Mouse (Mus musculus) intestine, embryonic 14.5 days (tissue): ENCODE results near the gene Prcp. TPM values are rescaled to one million over a fixed set of nuclear protein-coding genes. Genes with fewer than 3 reads are reported as not detected.

ENCODE experiments used
- ATAC-seq: fragments of 200-750 bp; cut with Nextera tagmentation; replicated peaks from 2 replicates; pipeline ENCODE4 v1.8.0; 2017; ENCODE audit warnings: low read depth, moderate number of reproducible peaks, moderate TSS enrichment, moderate library complexity; ENCODE audit not compliant: low FRiP score, low TSS enrichment
- DNase-seq: peaks from one replicate; pipeline ENCODE4 v3.0.0-alpha.2; 2018; ENCODE audit warnings: low spot score
- H3K27ac ChIP-seq: fragments of 300-500 bp; sonication (generic); 2 replicates; pipeline ENCODE4 v1.5.1; 2014; ENCODE audit warnings: low read depth, mild to moderate bottlenecking, control low read depth
- H3K27me3 ChIP-seq: fragments of 300-500 bp; sonication (generic); replicated peaks from 2 replicates; pipeline ENCODE4 v1.6.1; 2014; ENCODE audit warnings: low read length, control low read depth; ENCODE audit not compliant: control insufficient read depth, insufficient read depth
- H3K36me3 ChIP-seq: fragments of 300-500 bp; sonication (generic); 2 replicates; pipeline ENCODE4 v1.6.1; 2014; ENCODE audit warnings: low read length, control low read depth; ENCODE audit not compliant: control insufficient read depth, insufficient read depth
- H3K4me1 ChIP-seq: fragments of 300-500 bp; sonication (generic); replicated peaks from 2 replicates; pipeline ENCODE4 v1.6.1; 2014; ENCODE audit warnings: low read length, control low read depth, mixed read lengths; ENCODE audit not compliant: control insufficient read depth, insufficient read depth
- H3K4me2 ChIP-seq: fragments of 300-500 bp; sonication (generic); 2 replicates; pipeline ENCODE4 v1.6.1; 2014; ENCODE audit warnings: low read length
- H3K4me3 ChIP-seq: fragments of 300-500 bp; sonication (generic); 2 replicates; pipeline ENCODE4 v1.5.1; 2014; ENCODE audit warnings: low read depth, low read length, control low read depth, mixed read lengths
- H3K9ac ChIP-seq: fragments of 300-500 bp; sonication (generic); 2 replicates; pipeline ENCODE4 v1.6.1; 2014; ENCODE audit warnings: mild to moderate bottlenecking, low read length
- H3K9me3 ChIP-seq: fragments of 300-500 bp; sonication (generic); 2 replicates; pipeline ENCODE4 v1.6.1; 2016; ENCODE audit warnings: low read length, control low read depth; ENCODE audit not compliant: control insufficient read depth
- WGBS: fragments of 180-500 bp; shearing (Covaris S2); extraction: QIAGEN DNeasy Blood & Tissue Kit; methylation state at CpG from one replicate; pipeline ENCODE4 v1.1.7; 2014; 5-methylcytosine and 5-hydroxymethylcytosine counted together
- polyA plus RNA-seq: library from polyadenylated mRNA; unstranded; fragments of >200 nt; fragmentation: Nextera tagmentation; extraction: Ambion mirVana; gene quantifications from 2 replicates; pipeline ENCODE4 v1.2.1, GENCODE M21; 2014

Gene Prcp
- 20.5 and 23.6 TPM in 2 replicates for polyA plus RNA-seq

GRCm38 (mm10) chr7:92874116-92874675 lies at the start of gene Prcp, which contains the start of gene Ddias:
Gene Prcp, plus strand, starts transcription at chr7:92874470.
Gene Ddias, minus strand, starts transcription at chr7:92874247.
- WGBS = under 1% methylated on average over 53 of the region's 53 CpGs
- Histone ChIP-seq H3K4me1 (peaks cover 11% of the 10 kb centered on the region; the same call in 1 of the 2 replicates), H3K27me3 (no peaks in the 10 kb centered on the region), H3K4me3 (peak within 1 kb of the TSS; percentile 74), H3K9ac (peak within 1 kb of the TSS; percentile 79), H3K27ac (peak within 1 kb of the TSS; percentile 98), H3K4me2 (peak within 1 kb of the TSS; percentile 77), H3K36me3 (no peaks in the 10 kb centered on the region; the same call in 1 of the 2 replicates), H3K9me3 (no peaks in the 10 kb centered on the region)
- DNase-seq (peak; percentile 99), ATAC-seq (peak; percentile 87)

DNA sequence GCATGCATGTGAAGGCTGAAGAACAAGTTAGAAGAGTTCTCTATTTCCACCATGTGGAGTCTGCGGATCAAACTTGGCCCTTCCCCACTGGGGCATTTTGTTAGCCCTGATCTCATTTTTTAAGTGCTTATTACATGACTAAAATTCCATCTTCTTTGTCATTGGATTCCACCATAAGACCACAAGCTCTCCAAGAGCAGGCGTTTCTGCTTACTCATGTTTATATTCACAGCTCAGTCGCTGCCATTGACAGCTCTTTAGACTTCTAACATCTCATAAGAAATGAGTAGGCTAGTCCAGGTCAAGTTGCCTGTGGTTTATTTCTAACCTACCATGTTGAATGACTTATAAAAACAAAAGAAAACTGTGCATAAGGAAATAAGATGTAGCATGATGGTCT lies 48.0 kb upstream of the Prcp start:
- Histone ChIP-seq H3K27me3 (no peaks in the 10 kb centered on the region), H3K9ac (no peak overlapping the region), H3K4me3 (no peak overlapping the region), H3K9me3 (no peaks in the 10 kb centered on the region), H3K4me2 (no peak overlapping the region), H3K36me3 (no peaks in the 10 kb centered on the region), H3K4me1 (peaks cover 16% of the 10 kb centered on the region), H3K27ac (no peak overlapping the region)
- DNase-seq (no peak), ATAC-seq (no peak)
- WGBS = 77% methylated on average over 3 of the region's 3 CpGs

GRCm38 (mm10) chr7:92827981-92828380 lies 46.3 kb upstream of the Prcp start:
- H3K4me3 ChIP-seq = no peak overlapping the region
- no peak for DNase-seq
- no peaks in the 10 kb centered on the region for H3K9me3 ChIP-seq
- H3K36me3 ChIP-seq = peaks cover 5% of the 10 kb centered on the region; the same call in 1 of the 2 replicates
- no peak overlapping the region for H3K9ac ChIP-seq
- no peaks in the 10 kb centered on the region for H3K27me3 ChIP-seq
- no peak for ATAC-seq
- 55% methylated on average over 3 of the region's 3 CpGs for WGBS
- no peak overlapping the region for H3K27ac ChIP-seq
- no peaks in the 10 kb centered on the region; the same call in 1 of the 2 replicates for H3K4me1 ChIP-seq
- no peak overlapping the region for H3K4me2 ChIP-seq

DNA sequence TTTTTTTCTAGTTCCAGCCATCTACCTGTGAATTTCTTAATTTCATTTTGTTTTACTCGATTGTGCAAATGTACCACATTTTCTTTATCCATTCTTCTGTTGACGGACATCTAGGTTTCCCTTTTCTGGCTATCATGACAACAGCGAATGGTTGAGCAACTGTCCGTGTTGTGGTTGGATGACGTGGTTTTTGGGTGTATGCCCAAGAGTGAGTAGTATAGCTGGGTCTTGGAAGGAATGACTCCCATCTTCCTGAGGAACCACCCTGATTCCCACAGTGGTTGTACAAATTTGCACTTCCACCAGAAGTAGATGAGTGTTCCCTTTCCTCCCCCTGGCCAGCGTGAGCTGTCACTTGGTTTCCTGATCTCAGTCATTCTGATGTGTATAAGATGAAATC lies 41.9 kb upstream of the Prcp start:
- Histone ChIP-seq H3K36me3 (peaks cover 13% of the 10 kb centered on the region), H3K9me3 (no peaks in the 10 kb centered on the region), H3K27me3 (no peaks in the 10 kb centered on the region), H3K27ac (no peak overlapping the region), H3K9ac (no peak overlapping the region), H3K4me2 (no peak overlapping the region), H3K4me1 (no peaks in the 10 kb centered on the region), H3K4me3 (no peak overlapping the region)
- DNase-seq (no peak), ATAC-seq (no peak)
- WGBS = 93% methylated on average over 6 of the region's 6 CpGs

DNA sequence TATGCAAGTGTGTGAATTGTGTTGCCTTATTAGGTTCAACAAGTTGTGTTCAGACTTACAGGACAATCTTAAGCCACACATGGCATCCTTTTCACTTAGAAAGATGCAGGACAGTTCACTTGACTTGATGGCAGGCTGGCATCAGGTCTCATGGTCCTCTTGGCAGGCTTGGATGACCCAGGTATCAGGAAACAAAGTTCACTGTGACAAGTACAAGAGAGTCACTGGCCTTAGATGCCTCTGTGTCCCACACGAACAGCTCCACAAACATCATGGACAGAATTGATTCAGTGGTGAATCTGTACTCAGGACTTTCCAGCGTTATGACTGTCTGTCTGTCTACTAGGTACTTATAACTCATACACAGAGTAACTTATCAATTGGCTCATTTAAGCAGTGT lies 39.9 kb upstream of the Prcp start:
- H3K4me2 ChIP-seq = no peak overlapping the region
- no peaks in the 10 kb centered on the region for H3K27me3 ChIP-seq
- peaks cover 15% of the 10 kb centered on the region for H3K36me3 ChIP-seq
- H3K27ac ChIP-seq = no peak overlapping the region
- DNase-seq (no peak), ATAC-seq (no peak)
- H3K4me3 ChIP-seq = no peak overlapping the region
- H3K9me3 ChIP-seq = no peaks in the 10 kb centered on the region
- WGBS = 87% methylated on average over 2 of the region's 2 CpGs
- H3K4me1 ChIP-seq = no peaks in the 10 kb centered on the region
- no peak overlapping the region for H3K9ac ChIP-seq

DNA sequence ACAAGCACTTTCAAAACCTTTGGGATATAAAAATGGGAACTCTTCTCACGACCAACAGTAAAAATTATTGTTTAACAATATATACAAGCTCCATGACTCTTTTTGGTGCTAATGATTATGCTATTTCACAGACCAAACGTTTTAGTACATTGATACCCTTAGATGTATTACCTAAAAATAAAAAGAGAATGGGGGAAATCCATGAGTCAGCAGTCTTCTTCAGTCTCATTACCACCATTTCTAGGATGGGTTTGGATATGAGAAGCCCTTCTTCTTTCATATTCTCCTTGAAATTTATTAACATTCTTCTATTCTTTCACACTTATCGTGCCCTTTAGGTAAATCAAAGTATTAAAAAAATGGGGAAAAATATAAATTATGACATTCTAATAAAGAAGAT lies 37.8 kb upstream of the Prcp start:
- Histone ChIP-seq H3K27ac (no peak overlapping the region), H3K27me3 (no peaks in the 10 kb centered on the region), H3K4me2 (no peak overlapping the region), H3K36me3 (peaks cover 15% of the 10 kb centered on the region), H3K4me1 (no peaks in the 10 kb centered on the region), H3K9ac (no peak overlapping the region), H3K9me3 (no peaks in the 10 kb centered on the region), H3K4me3 (no peak overlapping the region)
- no peak for ATAC-seq
- DNase-seq = no peak
- 79% methylated on average over 3 of the region's 3 CpGs for WGBS

GRCm38 (mm10) chr7:92837226-92837625 lies 37.0 kb upstream of the Prcp start:
- Histone ChIP-seq H3K9me3 (no peaks in the 10 kb centered on the region), H3K27ac (no peak overlapping the region), H3K36me3 (peaks cover 10% of the 10 kb centered on the region), H3K27me3 (no peaks in the 10 kb centered on the region), H3K4me3 (no peak overlapping the region), H3K9ac (no peak overlapping the region), H3K4me2 (no peak overlapping the region), H3K4me1 (no peaks in the 10 kb centered on the region)
- WGBS = 87% methylated on average over 11 of the region's 11 CpGs
- DNase-seq (no peak), ATAC-seq (no peak)

DNA sequence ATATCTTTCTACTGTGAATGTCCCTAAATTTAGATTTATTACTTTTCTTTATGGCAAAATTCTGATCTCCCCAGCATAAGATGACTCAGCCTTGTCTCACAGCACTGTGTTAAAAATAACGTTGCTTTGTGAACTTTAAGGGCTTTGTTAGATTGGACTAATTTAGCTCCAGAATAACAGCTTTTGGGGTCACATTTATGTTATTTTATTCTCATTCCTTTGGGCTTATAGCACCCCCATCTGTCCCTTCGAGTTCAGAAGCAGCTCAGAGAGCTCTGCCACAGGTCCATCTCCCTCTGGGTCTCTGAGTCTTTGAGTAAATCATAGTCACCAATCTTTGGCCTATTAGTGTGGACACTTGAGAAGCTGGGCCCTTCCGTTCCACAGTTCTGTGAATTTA lies 36.4 kb upstream of the Prcp start:
- peaks cover 10% of the 10 kb centered on the region for H3K36me3 ChIP-seq
- H3K27me3 ChIP-seq = no peaks in the 10 kb centered on the region
- H3K4me2 ChIP-seq = no peak overlapping the region
- H3K9me3 ChIP-seq = no peaks in the 10 kb centered on the region
- WGBS = 70% methylated on average over 3 of the region's 3 CpGs
- ATAC-seq (no peak), DNase-seq (no peak)
- no peak overlapping the region for H3K27ac ChIP-seq
- no peak overlapping the region for H3K9ac ChIP-seq
- no peak overlapping the region for H3K4me3 ChIP-seq
- no peaks in the 10 kb centered on the region for H3K4me1 ChIP-seq

- Histone ChIP-seq H3K27me3 (no peaks in the 10 kb centered on the region), H3K9me3 (no peaks in the 10 kb centered on the region), H3K36me3 (0 out of 2 replicates have a peak, but pooled peaks cover 2% of the 10 kb centered on the region), H3K9ac (no peak overlapping the region), H3K27ac (no peak overlapping the region), H3K4me1 (no peaks in the 10 kb centered on the region), H3K4me2 (no peak overlapping the region), H3K4me3 (no peak overlapping the region)
- DNase-seq = no peak
- peak; percentile 47; the same call in 1 of the 2 replicates for ATAC-seq
- WGBS = 41% methylated on average over 2 of the region's 2 CpGs
These were observed 32.0 kb upstream of the Prcp start for GRCm38 (mm10) chr7:92842254-92842653.
